Mouse (Mus musculus) retina, postnatal 1 day (tissue): ENCODE data around the gene Mrpl49.

Experiments used
- DNase-seq: peaks from one replicate; pipeline ENCODE4 v3.0.0-alpha.2; 2012

The Mrpl49 gene

GRCm38 (mm10) chr19:6035966-6036585 lies 21.5 kb downstream of the Mrpl49 start:
- no peak for DNase-seq

DNA sequence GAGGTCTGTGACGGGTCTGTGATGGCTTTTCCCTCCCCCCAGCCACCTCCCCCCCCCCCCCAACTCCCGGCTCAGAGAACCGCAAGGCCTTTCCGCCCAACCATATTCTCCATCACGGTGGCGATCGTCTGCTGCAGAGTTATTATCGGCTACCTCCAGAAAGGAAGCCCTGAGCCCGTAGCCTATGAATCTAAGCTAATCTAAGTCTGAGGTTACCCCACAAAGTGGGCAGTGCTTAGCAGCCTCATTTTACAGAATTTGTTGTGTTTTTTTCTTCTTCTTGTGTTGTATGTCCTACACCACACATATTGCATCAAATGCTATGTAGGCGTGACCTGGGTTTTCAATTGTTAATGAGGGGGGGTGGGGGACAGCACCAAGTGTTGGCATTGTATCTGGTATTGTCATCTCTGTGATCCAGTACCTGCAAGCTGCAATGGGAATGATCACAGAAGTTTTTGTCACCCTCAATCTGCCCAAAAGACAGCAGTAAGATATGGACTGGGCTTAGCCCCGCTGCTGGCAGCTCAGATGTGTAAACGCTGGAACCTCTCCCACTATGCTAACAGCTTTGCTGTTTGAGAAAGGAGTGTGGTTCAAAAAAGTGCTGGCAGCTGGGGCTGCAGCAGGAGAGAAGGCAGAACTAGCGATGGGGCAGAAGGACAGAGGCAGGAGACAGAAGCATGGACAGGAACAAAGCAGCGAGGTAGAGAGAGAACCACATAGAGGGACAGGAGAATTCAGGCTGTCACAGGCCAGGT lies 26.9 kb downstream of the Mrpl49 start:
- DNase-seq: no peak

DNA sequence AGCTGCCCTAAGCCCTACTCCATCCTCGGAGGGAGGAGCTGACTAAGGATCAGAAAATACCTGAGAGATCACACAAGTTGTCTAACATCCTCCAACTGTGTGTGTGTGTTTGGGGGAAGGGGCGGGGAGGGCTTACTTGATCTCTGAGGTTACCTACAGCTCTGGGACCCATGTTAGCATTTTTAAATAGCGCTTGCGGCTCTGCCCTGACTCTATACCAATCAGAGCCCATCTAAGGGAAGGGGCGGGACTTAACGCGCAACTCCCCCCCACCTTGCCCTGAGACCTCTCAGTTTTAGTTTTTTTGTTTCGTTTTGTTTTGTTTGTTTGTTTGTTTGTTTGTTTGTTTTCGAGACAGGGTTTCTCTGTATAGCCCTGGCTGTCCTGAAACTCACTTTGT lies 28.2 kb downstream of the Mrpl49 start:
- no peak for DNase-seq

- DNase-seq: no peak
Observed at GRCm38 (mm10) chr19:6028991-6029390, 28.6 kb downstream of the Mrpl49 start.

DNA sequence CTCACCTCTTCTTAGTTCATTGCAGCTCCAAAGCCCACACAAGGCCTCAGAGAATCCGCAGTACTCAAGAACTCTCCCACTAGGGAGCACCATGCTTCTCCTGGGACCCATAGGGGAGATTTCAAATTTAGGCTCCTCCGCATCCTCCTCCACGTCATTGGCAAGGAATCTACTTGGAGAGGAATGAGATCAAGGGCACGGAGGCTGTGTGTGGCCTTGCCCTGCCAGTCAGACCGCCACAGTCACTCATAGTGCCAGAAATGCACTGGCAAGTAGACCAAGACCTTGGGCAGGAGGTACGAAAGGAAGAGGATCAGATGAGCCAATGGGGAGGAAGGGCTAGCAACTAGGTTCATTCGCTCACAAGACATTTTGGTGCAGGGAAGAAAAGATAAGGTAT lies 33.7 kb downstream of the Mrpl49 start:
- DNase-seq: no peak

- DNase-seq: no peak
Observed at GRCm38 (mm10) chr19:6023059-6023458, 34.5 kb downstream of the Mrpl49 start.

- DNase-seq: no peak
Observed at GRCm38 (mm10) chr19:6020276-6020675, 37.3 kb downstream of the Mrpl49 start.

DNA sequence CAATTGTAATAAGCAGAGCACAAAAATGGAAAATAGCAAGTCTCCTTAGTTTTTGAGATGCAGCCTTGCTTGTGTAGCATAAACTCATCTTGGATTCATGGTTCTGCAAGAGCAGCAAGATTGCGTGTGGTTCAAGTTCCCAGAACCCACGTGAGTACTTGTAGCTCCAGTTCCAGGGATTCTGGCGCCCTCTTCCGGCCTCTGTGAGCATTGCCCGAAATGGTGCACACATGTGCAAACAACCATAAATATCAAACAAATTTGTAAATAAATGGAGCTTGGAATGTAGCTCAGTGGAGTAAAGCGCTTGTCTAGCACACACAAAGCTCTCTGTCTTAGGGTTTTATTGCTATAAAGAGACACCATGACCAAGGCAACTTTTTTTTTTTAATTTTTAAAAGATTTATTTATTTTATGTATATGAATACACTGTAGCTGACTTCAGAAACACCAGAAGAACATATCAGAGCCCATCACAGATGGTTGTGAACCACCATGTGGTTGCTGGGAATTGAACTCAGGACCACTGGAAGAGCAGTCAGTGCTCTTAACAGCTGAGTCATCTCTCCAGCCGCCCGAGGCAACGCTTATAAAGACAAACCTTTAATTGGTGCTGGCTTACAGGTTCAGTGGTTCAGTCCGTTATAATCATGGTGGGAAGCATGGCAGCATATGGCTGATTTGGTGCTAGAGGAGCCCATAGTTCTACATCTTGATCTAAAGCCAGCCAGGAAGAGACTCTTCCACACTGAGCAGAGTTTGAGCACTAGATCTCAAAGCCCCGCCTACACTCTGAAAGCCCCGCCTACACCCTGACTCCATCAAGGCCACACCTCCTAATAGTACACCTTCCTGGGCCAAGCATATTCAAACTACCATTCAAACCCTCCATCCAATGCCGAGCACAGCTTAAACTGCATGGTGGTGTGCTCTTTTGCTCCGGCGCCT lies 39.2 kb downstream of the Mrpl49 start:
- DNase-seq: peak; percentile 90

DNA sequence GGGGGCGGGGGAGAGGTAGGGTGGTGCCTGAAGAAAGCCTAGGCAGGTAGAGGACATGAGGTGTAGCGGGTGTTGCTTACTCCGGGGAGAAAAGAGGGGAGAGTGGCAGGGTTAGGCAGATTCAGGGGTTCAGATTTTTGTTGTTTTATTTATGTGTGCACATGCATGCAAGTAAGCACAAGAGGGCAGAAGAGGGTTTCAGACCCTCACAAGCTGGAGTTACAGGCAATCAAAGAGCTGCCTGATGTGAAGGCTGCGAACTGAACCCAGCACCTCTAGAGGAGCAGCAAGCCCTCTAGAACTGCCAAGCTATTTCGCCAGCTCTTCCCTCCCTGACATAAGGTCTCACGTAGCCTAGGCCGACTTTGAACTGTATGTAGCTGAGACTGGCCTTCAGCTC lies 41.1 kb downstream of the Mrpl49 start:
- DNase-seq: peak; percentile 46

- DNase-seq: peak; percentile 80
Observed at GRCm38 (mm10) chr19:6015511-6016315, 41.9 kb downstream of the Mrpl49 start, which contains the start of gene Capn1. TSS of gene Capn1 (minus strand) at chr19:6015897.

GRCm38 (mm10) chr19:6014991-6015510 lies 42.5 kb downstream of the Mrpl49 start:
- DNase-seq: no peak

- DNase-seq: no peak
Observed at GRCm38 (mm10) chr19:6013691-6014090, 43.9 kb downstream of the Mrpl49 start.

GRCm38 (mm10) chr19:6009137-6009536 lies 48.4 kb downstream of the Mrpl49 start:
- no peak for DNase-seq

- no peak for DNase-seq
Observed at GRCm38 (mm10) chr19:6007013-6007412, 50.6 kb downstream of the Mrpl49 start.

DNA sequence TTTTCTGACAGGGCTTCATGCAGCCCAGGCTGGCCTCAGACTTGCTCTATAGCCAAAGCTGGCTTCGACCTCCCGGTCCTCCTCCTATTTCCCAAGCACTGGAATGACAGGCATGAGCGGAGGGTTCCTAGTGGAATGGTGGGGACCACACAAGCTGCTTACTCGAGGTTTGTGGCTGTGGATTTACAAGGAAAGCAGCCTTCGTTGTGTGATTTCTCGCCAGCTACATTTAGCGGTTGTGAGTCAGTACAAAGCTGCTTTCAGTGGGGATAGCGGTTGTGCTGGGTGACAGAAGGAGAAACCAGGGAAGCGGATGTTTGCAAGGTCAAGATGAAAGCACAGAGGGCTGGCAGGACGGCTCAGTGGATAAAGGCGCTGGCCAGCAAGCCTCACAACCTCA lies 52.0 kb downstream of the Mrpl49 start:
- no peak for DNase-seq
